Comparison of ENCODE assay signal across 8 mouse cellular contexts in genomic region chr5:84417062-84417879, GRCm38 (mm10). TPM values are rescaled to one million over a fixed set of nuclear protein-coding genes. Genes with fewer than 3 reads are reported as not detected.
DNase-seq lines count a peak whose midpoint lies in the region.
"Had no signal": no experiment of that assay in that cellular context is flagged by ENCODE, and none has a peak within 500 bp of the region (broad histone marks: within the 10 kb centered on the region; RNA-seq: fewer than 3 reads in every experiment).

Gene Epha5, minus strand, starts transcription at chr5:84417382.

- intact Hi-C loops in gastrocnemius, postnatal 14 days (cut with DNase I; ENCODE audit: low total_unique reads), result no loop called here
- intact Hi-C loops in left cerebral cortex, postnatal 4 days (cut with DNase I), result loop anchor here (10.0 kb wide), 1 partner anchor 132 kb away; no protein-coding TSS in a partner anchor

- WGBS in midbrain, embryonic 10.5 days, result under 1% methylated on average over 57 of the region's 67 CpGs

- DNase-seq in adrenal gland, postnatal 4 days (ENCODE audit: low spot score in 2 of 2), result peak; percentile 13 to 30
- peak; percentile 46 to 66 for DNase-seq in cerebellum, postnatal 4 days (ENCODE audit: low spot score in 2 of 2)
- peak; percentile 69 for DNase-seq in gastrocnemius, postnatal 14 days
- DNase-seq in kidney, adult 18-20 months, result peak; percentile 28
- DNase-seq in left cerebral cortex, postnatal 4 days, result peak; percentile 81
- DNase-seq in midbrain, embryonic 10.5 days (ENCODE audit: low spot score), result peak; percentile 82
- peak; percentile 87 for DNase-seq in right cerebral cortex, postnatal 4 days

- no peaks in the 10 kb centered on the region for H3K36me3 ChIP-seq in midbrain, embryonic 10.5 days

- H3K27me3 ChIP-seq in midbrain, embryonic 10.5 days (ENCODE audit: low read depth, poor library complexity, severe bottlenecking), result peaks cover 48% of the 10 kb centered on the region

- peak within 1 kb of the TSS; percentile 90 for H3K27ac ChIP-seq in midbrain, embryonic 10.5 days (replicated peaks)

- peaks cover 41% of the 10 kb centered on the region for H3K4me1 ChIP-seq in midbrain, embryonic 10.5 days

- peak within 1 kb of the TSS; percentile 82 for H3K4me3 ChIP-seq in midbrain, embryonic 10.5 days

- no peaks in the 10 kb centered on the region for H3K9me3 ChIP-seq in midbrain, embryonic 10.5 days (replicated peaks)

RNA-seq across cellular contexts. Expression of gene Epha5, which starts in this region (rescaled TPM):
- total RNA-seq in adrenal gland, postnatal 4 days (2021), result 1 to 10 TPM; 6.2 to 8.1 TPM
- under 1 TPM; 0.09 to 0.57 TPM for total RNA-seq in gastrocnemius, postnatal 14 days (2021)
- 100 to 1,000 TPM; 180 to 197 TPM for total RNA-seq in left cerebral cortex, postnatal 4 days (2021)
- polyA plus RNA-seq in midbrain, embryonic 10.5 days (2016; fragmentation: Nextera tagmentation; extraction: Ambion mirVana), result 16.1 and 25.5 TPM in 2 replicates
- polyA plus RNA-seq: gonadal fat pad, adult 2 months had no signal

Comparison
In these comparisons a context has a peak if more than half of its experiments do, and no peak if none do; other contexts are left out.
1. Peak in every context shown above with its lines: DNase-seq, H3K4me3 ChIP-seq and H3K27ac ChIP-seq.
2. RNA of gene Epha5 (total RNA-seq): 180 to 197 TPM in left cerebral cortex, postnatal 4 days; 6.2 to 8.1 TPM in adrenal gland, postnatal 4 days and 0.09 to 0.57 TPM in gastrocnemius, postnatal 14 days; every median in the first group is over 10 times any median in the second.
3. Peak in DNase-seq in gastrocnemius, postnatal 14 days; RNA of the gene not detected or under 1 TPM.
4. DNase-seq: peak in every context shown above with its lines; median percentile 87 in right cerebral cortex, postnatal 4 days; 82 in midbrain, embryonic 10.5 days; 81 in left cerebral cortex, postnatal 4 days; 69 in gastrocnemius, postnatal 14 days; 56 in cerebellum, postnatal 4 days; 28 in kidney, adult 18-20 months; 22 in adrenal gland, postnatal 4 days.